Mouse (Mus musculus): ENCODE data around the gene Tsga10.

The Tsga10 gene

GRCm38 (mm10) chr1:37864511-37865400, 1.5 kb downstream of the Tsga10 start:
- peak; percentile 96 to 99 for DNase-seq (ENCODE audit: low spot score in 2 of 2)

- DNase-seq (ENCODE audit: low spot score in 2 of 2) = no peak
Measured at GRCm38 (mm10) chr1:37850696-37851095, 15.5 kb downstream of the Tsga10 start.

GRCm38 (mm10) chr1:37846878-37847277, 19.4 kb downstream of the Tsga10 start:
- DNase-seq (ENCODE audit: low spot score in 2 of 2) = no peak

GRCm38 (mm10) chr1:37831681-37832080, 34.5 kb downstream of the Tsga10 start:
- DNase-seq (ENCODE audit: low spot score in 2 of 2) = no peak

- DNase-seq (ENCODE audit: low spot score in 2 of 2) = peak in 1 of 2 experiments; percentile 2
Measured at GRCm38 (mm10) chr1:37802291-37802690, 63.9 kb downstream of the Tsga10 start.

- no peak for DNase-seq (ENCODE audit: low spot score in 2 of 2)
Measured at GRCm38 (mm10) chr1:37800298-37800697, 65.9 kb downstream of the Tsga10 start.

GRCm38 (mm10) chr1:37799505-37799904, 66.7 kb downstream of the Tsga10 start:
- no peak for DNase-seq (ENCODE audit: low spot score in 2 of 2)

- DNase-seq (ENCODE audit: low spot score in 2 of 2) = no peak
Measured at GRCm38 (mm10) chr1:37759407-37759806, 106.8 kb downstream of the Tsga10 start.

GRCm38 (mm10) chr1:37744650-37745259, 121.5 kb downstream of the Tsga10 start:
- DNase-seq (ENCODE audit: low spot score in 2 of 2) = no peak

GRCm38 (mm10) chr1:37742602-37743270, 123.5 kb downstream of the Tsga10 start:
- no peak for DNase-seq (ENCODE audit: low spot score in 2 of 2)

GRCm38 (mm10) chr1:37742126-37742525, 124.1 kb downstream of the Tsga10 start:
- no peak for DNase-seq (ENCODE audit: low spot score in 2 of 2)

- no peak for DNase-seq (ENCODE audit: low spot score in 2 of 2)
Measured at GRCm38 (mm10) chr1:37740161-37740802, 125.9 kb downstream of the Tsga10 start.

GRCm38 (mm10) chr1:37738895-37739294, 127.3 kb downstream of the Tsga10 start:
- DNase-seq (ENCODE audit: low spot score in 2 of 2) = no peak

GRCm38 (mm10) chr1:37737045-37737444, 129.2 kb downstream of the Tsga10 start:
- no peak for DNase-seq (ENCODE audit: low spot score in 2 of 2)

GRCm38 (mm10) chr1:37735932-37736331, 130.3 kb downstream of the Tsga10 start:
- no peak for DNase-seq (ENCODE audit: low spot score in 2 of 2)

GRCm38 (mm10) chr1:37734841-37735240, 131.4 kb downstream of the Tsga10 start:
- DNase-seq (ENCODE audit: low spot score in 2 of 2) = no peak

- no peak for DNase-seq (ENCODE audit: low spot score in 2 of 2)
Measured at GRCm38 (mm10) chr1:37729353-37729752, 136.9 kb downstream of the Tsga10 start.

- DNase-seq (ENCODE audit: low spot score in 2 of 2) = no peak
Measured at GRCm38 (mm10) chr1:37728053-37728452, 138.2 kb downstream of the Tsga10 start.

GRCm38 (mm10) chr1:37727186-37727585, 139.0 kb downstream of the Tsga10 start:
- no peak for DNase-seq (ENCODE audit: low spot score in 2 of 2)

GRCm38 (mm10) chr1:37726426-37726825, 139.8 kb downstream of the Tsga10 start:
- DNase-seq (ENCODE audit: low spot score in 2 of 2) = no peak

- no peak for DNase-seq (ENCODE audit: low spot score in 2 of 2)
Measured at GRCm38 (mm10) chr1:37725880-37726279, 140.3 kb downstream of the Tsga10 start.

GRCm38 (mm10) chr1:37721092-37721491, 145.1 kb downstream of the Tsga10 start:
- DNase-seq (ENCODE audit: low spot score in 2 of 2) = no peak

All from urinary bladder, adult 18-20 months (tissue).